Mouse (Mus musculus) liver, embryonic 16.5 days (tissue): ENCODE data around the gene Gm17019. TPM values are rescaled to one million over a fixed set of nuclear protein-coding genes. Genes with fewer than 3 reads are reported as not detected.
A peak's percentile ranks its signal among the peaks of the same experiment; 100 is the strongest.
"Not testable (repeated sequence)": the region's sequence is repeated elsewhere in the genome, so short reads cannot be mapped to it uniquely, and the experiment has no call there.

ENCODE experiments used
- ATAC-seq: fragments of 200-750 bp; cut with Nextera tagmentation; 2 replicates; pipeline ENCODE4 v1.8.0; 2017; ENCODE audit warnings: low read depth, mild to moderate bottlenecking, moderate number of reproducible peaks, moderate library complexity
- H3K27ac ChIP-seq: fragments of 300-500 bp; sonication (generic); 2 replicates; pipeline ENCODE4 v1.5.1; 2014; ENCODE audit warnings: mild to moderate bottlenecking, low read length
- H3K27me3 ChIP-seq: fragments of 300-500 bp; sonication (generic); 2 replicates; pipeline ENCODE4 v1.6.1; 2014; ENCODE audit warnings: low read depth, low read length, mixed read lengths; ENCODE audit not compliant: control insufficient read depth, insufficient read depth
- H3K36me3 ChIP-seq: fragments of 300-500 bp; sonication (generic); 2 replicates; pipeline ENCODE4 v1.6.1; 2014; ENCODE audit warnings: mild to moderate bottlenecking; ENCODE audit not compliant: control insufficient read depth, insufficient read depth
- H3K4me1 ChIP-seq: fragments of 300-500 bp; sonication (generic); 2 replicates; pipeline ENCODE4 v1.6.1; 2014; ENCODE audit warnings: low read depth, low read length, mixed read lengths; ENCODE audit not compliant: control insufficient read depth
- H3K4me2 ChIP-seq: fragments of 300-500 bp; sonication (generic); 2 replicates; pipeline ENCODE4 v1.6.1; 2014; ENCODE audit warnings: low read depth, low read length, mixed read lengths
- H3K4me3 ChIP-seq: fragments of 300-500 bp; sonication (generic); 2 replicates; pipeline ENCODE4 v1.5.1; 2014; ENCODE audit warnings: low read depth, mild to moderate bottlenecking, low read length
- H3K9ac ChIP-seq: fragments of 300-500 bp; sonication (generic); 2 replicates; pipeline ENCODE4 v1.6.1; 2014; ENCODE audit warnings: low read depth, low read length
- H3K9me3 ChIP-seq: fragments of 300-500 bp; sonication (generic); replicated peaks from 2 replicates; pipeline ENCODE4 v1.6.1; 2016; ENCODE audit warnings: low read length; ENCODE audit not compliant: control insufficient read depth
- WGBS: fragments of 180-500 bp; shearing (Covaris S2); extraction: QIAGEN DNeasy Blood & Tissue Kit; methylation state at CpG from one replicate; pipeline ENCODE4 v1.1.7; 2014; ENCODE audit not compliant: insufficient replicate concordance; 5-methylcytosine and 5-hydroxymethylcytosine counted together
- polyA plus RNA-seq: library from polyadenylated mRNA; unstranded; fragments of >200 nt; fragmentation: Nextera tagmentation; extraction: Ambion mirVana; gene quantifications from 2 replicates; pipeline ENCODE4 v1.2.1, GENCODE M21; 2015

Gene Gm17019
- polyA plus RNA-seq, 1 experiment from 2014 or later: not detected

GRCm38 (mm10) chr5:15004569-15005562 is 27.9 kb downstream of the Gm17019 start:
- peak; percentile 74 for ATAC-seq
- H3K27ac ChIP-seq, H3K4me1 ChIP-seq, H3K4me2 ChIP-seq, H3K27me3 ChIP-seq, H3K4me3 ChIP-seq, H3K9me3 ChIP-seq, H3K36me3 ChIP-seq, H3K9ac ChIP-seq: not testable (repeated sequence)
- WGBS: 53% methylated on average over 5 of the region's 5 CpGs

GRCm38 (mm10) chr5:14998077-14998476 is 34.7 kb downstream of the Gm17019 start:
- ATAC-seq, H3K9me3 ChIP-seq, H3K9ac ChIP-seq, H3K27me3 ChIP-seq, H3K4me2 ChIP-seq, H3K4me3 ChIP-seq, H3K36me3 ChIP-seq, H3K4me1 ChIP-seq, H3K27ac ChIP-seq: not testable (repeated sequence)
- WGBS: 65% methylated on average over 9 of the region's 9 CpGs

- not testable (repeated sequence) for H3K27me3 ChIP-seq, H3K27ac ChIP-seq, ATAC-seq, H3K4me2 ChIP-seq, H3K9me3 ChIP-seq, H3K4me3 ChIP-seq, H3K9ac ChIP-seq, H3K4me1 ChIP-seq, H3K36me3 ChIP-seq
- 58% methylated on average over 4 of the region's 4 CpGs for WGBS
Measured at GRCm38 (mm10) chr5:14997556-14997955, 35.2 kb downstream of the Gm17019 start.

- not testable (repeated sequence) for H3K27ac ChIP-seq, H3K36me3 ChIP-seq, H3K9ac ChIP-seq, H3K4me2 ChIP-seq, H3K9me3 ChIP-seq, H3K4me1 ChIP-seq, H3K27me3 ChIP-seq, ATAC-seq, H3K4me3 ChIP-seq
- 50% methylated on average over 6 of the region's 7 CpGs for WGBS
Measured at GRCm38 (mm10) chr5:14996670-14997249, 36.0 kb downstream of the Gm17019 start.

GRCm38 (mm10) chr5:14994124-14994523 is 38.7 kb downstream of the Gm17019 start:
- WGBS: 67% methylated on average over 6 of the region's 6 CpGs
- not testable (repeated sequence) for H3K9ac ChIP-seq

GRCm38 (mm10) chr5:14990375-14991158 is 42.2 kb downstream of the Gm17019 start:
- not testable (repeated sequence) for H3K4me2 ChIP-seq, H3K9me3 ChIP-seq, H3K27me3 ChIP-seq, ATAC-seq, H3K36me3 ChIP-seq, H3K4me1 ChIP-seq, H3K4me3 ChIP-seq, H3K27ac ChIP-seq, H3K9ac ChIP-seq
- WGBS: 57% methylated on average over 7 of the region's 8 CpGs

More at GRCm38 (mm10) chr5:14994124-14994523, 38.7 kb downstream of the Gm17019 start:
- ATAC-seq, H3K4me3 ChIP-seq, H3K27me3 ChIP-seq, H3K4me1 ChIP-seq, H3K9me3 ChIP-seq, H3K27ac ChIP-seq, H3K4me2 ChIP-seq, H3K36me3 ChIP-seq: not testable (repeated sequence)

- not testable (repeated sequence) for H3K36me3 ChIP-seq, H3K4me1 ChIP-seq, H3K4me3 ChIP-seq, H3K27me3 ChIP-seq, H3K27ac ChIP-seq, H3K9me3 ChIP-seq, H3K9ac ChIP-seq, H3K4me2 ChIP-seq, ATAC-seq
- WGBS: 28% methylated on average over 5 of the region's 6 CpGs
Measured at GRCm38 (mm10) chr5:14986649-14987387, 46.0 kb downstream of the Gm17019 start.
